Mouse (Mus musculus) mouse trophoblast stem cell (cell line): Measurements from ENCODE around the gene Prkar1a.
"Not testable (repeated sequence)": the region's sequence is repeated elsewhere in the genome, so short reads cannot be mapped to it uniquely, and the experiment has no call there.

Source experiments
- in situ Hi-C, 2 experiments: fragments of 300-500 bp; cut with MseI, MboI; formaldehyde crosslinking; loops; 2 replicates in 1 of 2; 3 replicates in 1 of 2; pipeline ENCODE4 v1.15.1; 2025

Gene Prkar1a

GRCm38 (mm10) chr11:109649206-109649605 lies at the start of gene Prkar1a:
TSS of gene Prkar1a (plus strand) at chr11:109649405.
- in situ Hi-C loops, result no loop called here

GRCm38 (mm10) chr11:109607600-109607999 lies 41.6 kb upstream of the Prkar1a start:
- in situ Hi-C loops, result no loop called here

- in situ Hi-C loops, result no loop called here
Observed at GRCm38 (mm10) chr11:109608976-109609625, 40.1 kb upstream of the Prkar1a start.

- in situ Hi-C loops, result no loop called here
Observed at GRCm38 (mm10) chr11:109610046-109610794, 39.0 kb upstream of the Prkar1a start.

GRCm38 (mm10) chr11:109610795-109611302 lies 38.4 kb upstream of the Prkar1a start:
- in situ Hi-C loops, result no loop called here

- in situ Hi-C loops, result no loop called here
Observed at GRCm38 (mm10) chr11:109611303-109612149, 37.7 kb upstream of the Prkar1a start, which contains the start of gene Wipi1. TSS of gene Wipi1 (minus strand) at chr11:109611967.

- in situ Hi-C loops, result no loop called here
Observed at GRCm38 (mm10) chr11:109612871-109613529, 36.2 kb upstream of the Prkar1a start.

GRCm38 (mm10) chr11:109615286-109615685 lies 33.9 kb upstream of the Prkar1a start:
- in situ Hi-C loops, result no loop called here

GRCm38 (mm10) chr11:109616352-109616751 lies 32.9 kb upstream of the Prkar1a start:
- in situ Hi-C loops, result no loop called here

- in situ Hi-C loops, result no loop called here
Observed at GRCm38 (mm10) chr11:109616766-109617165, 32.4 kb upstream of the Prkar1a start.

GRCm38 (mm10) chr11:109619055-109619454 lies 30.1 kb upstream of the Prkar1a start:
- in situ Hi-C loops, result not testable (repeated sequence)

- in situ Hi-C loops, result no loop called here
Observed at GRCm38 (mm10) chr11:109620356-109620755, 28.8 kb upstream of the Prkar1a start.

GRCm38 (mm10) chr11:109621183-109621582 lies 28.0 kb upstream of the Prkar1a start:
- in situ Hi-C loops, result no loop called here

GRCm38 (mm10) chr11:109622518-109623037 lies 26.6 kb upstream of the Prkar1a start:
- in situ Hi-C loops, result no loop called here

- in situ Hi-C loops, result no loop called here
Observed at GRCm38 (mm10) chr11:109623238-109623637, 26.0 kb upstream of the Prkar1a start.

GRCm38 (mm10) chr11:109627648-109628047 lies 21.6 kb upstream of the Prkar1a start:
- in situ Hi-C loops, result no loop called here

GRCm38 (mm10) chr11:109628099-109628498 lies 21.1 kb upstream of the Prkar1a start:
- in situ Hi-C loops, result no loop called here

GRCm38 (mm10) chr11:109629021-109629521 lies 20.1 kb upstream of the Prkar1a start:
- in situ Hi-C loops, result no loop called here

- in situ Hi-C loops, result no loop called here
Observed at GRCm38 (mm10) chr11:109634928-109635327, 14.3 kb upstream of the Prkar1a start.

- in situ Hi-C loops, result no loop called here
Observed at GRCm38 (mm10) chr11:109635871-109636395, 13.3 kb upstream of the Prkar1a start.
